In genomic region chr7:45309455-45309854, GRCm38 (mm10) we compare ENCODE assay signal across 9 mouse cellular contexts. TPM values are rescaled to one million over a fixed set of nuclear protein-coding genes. Genes with fewer than 3 reads are reported as not detected.
DNase-seq lines count a peak whose midpoint lies in the region; ATAC-seq lines count a peak whose summit lies in the region.
"Had no signal": no experiment of that assay in that cellular context is flagged by ENCODE, and none has a peak within 500 bp of the region (broad histone marks: within the 10 kb centered on the region; RNA-seq: fewer than 3 reads in every experiment).

No protein-coding gene starts in this region.

- H3K4me3 ChIP-seq in forebrain, embryonic 10.5 days: no peak overlapping the region
- H3K4me3 ChIP-seq in forebrain, embryonic 16.5 days (replicated peaks; ENCODE audit: low read length): no peak overlapping the region
- no peak overlapping the region for H3K4me3 ChIP-seq in stomach, embryonic 16.5 days (replicated peaks; ENCODE audit: low read length)

- intact Hi-C loops in gastrocnemius, postnatal 36 days (cut with DNase I): loop anchor here (5.0 kb wide), 1 partner anchor 78 kb away; no protein-coding TSS in a partner anchor

- ATAC-seq in forebrain, embryonic 16.5 days: no peak
- ATAC-seq in stomach, embryonic 16.5 days (ENCODE audit: insufficient read depth, low FRiP score): no peak

- peak; percentile 71 for DNase-seq in forebrain, embryonic 10.5 days (ENCODE audit: extremely low spot score, low spot score)
- DNase-seq in right cerebral cortex, postnatal 14 days: peak; percentile 61
- no peak for DNase-seq in right cerebral cortex, postnatal 36 days (ENCODE audit: low spot score in 2 of 2)
- DNase-seq in cerebellum, adult 9-10 months: peak; percentile 59
- peak; percentile 46 to 48 for DNase-seq in gastrocnemius, postnatal 36 days
- DNase-seq in lung, postnatal 4 days: peak; percentile 59 to 71

- peaks cover 46% of the 10 kb centered on the region for H3K4me1 ChIP-seq in forebrain, embryonic 10.5 days
- H3K4me1 ChIP-seq in forebrain, embryonic 16.5 days (replicated peaks; ENCODE audit: control insufficient read depth, insufficient read depth, low read length): peaks cover 12% of the 10 kb centered on the region; the same call in 1 of the 2 replicates
- H3K4me1 ChIP-seq in stomach, embryonic 16.5 days (ENCODE audit: control insufficient read depth, insufficient read depth, low read length): peaks cover 18% of the 10 kb centered on the region

- H3K9ac ChIP-seq in forebrain, embryonic 16.5 days (replicated peaks; ENCODE audit: low read depth, low read length): no peak overlapping the region
- H3K9ac ChIP-seq in stomach, embryonic 16.5 days (ENCODE audit: low read length): 0 out of 2 replicates have a peak overlapping the region, but pooled peaks have one; percentile 21

- 12% methylated on average over 9 of the region's 9 CpGs for WGBS in forebrain, embryonic 10.5 days
- 9% methylated on average over 9 of the region's 9 CpGs for WGBS in forebrain, embryonic 16.5 days
- 20% methylated on average over 9 of the region's 9 CpGs for WGBS in stomach, embryonic 16.5 days

- H3K4me2 ChIP-seq in forebrain, embryonic 16.5 days (ENCODE audit: low read length): no peak overlapping the region
- H3K4me2 ChIP-seq in stomach, embryonic 16.5 days (ENCODE audit: low read depth, low read length): no peak overlapping the region

- H3K9me3 ChIP-seq in forebrain, embryonic 10.5 days: no peaks in the 10 kb centered on the region
- no peaks in the 10 kb centered on the region for H3K9me3 ChIP-seq in forebrain, embryonic 16.5 days (ENCODE audit: control insufficient read depth, low read length)
- no peaks in the 10 kb centered on the region for H3K9me3 ChIP-seq in stomach, embryonic 16.5 days (replicated peaks; ENCODE audit: control insufficient read depth, low read length)

- peak overlapping the region; percentile 35; the same call in 1 of the 2 replicates for H3K27ac ChIP-seq in forebrain, embryonic 10.5 days
- H3K27ac ChIP-seq in forebrain, embryonic 16.5 days (ENCODE audit: low read length): no peak overlapping the region
- no peak overlapping the region for H3K27ac ChIP-seq in stomach, embryonic 16.5 days (ENCODE audit: low read length)

- H3K36me3 ChIP-seq in forebrain, embryonic 10.5 days (replicated peaks): no peaks in the 10 kb centered on the region
- H3K36me3 ChIP-seq in forebrain, embryonic 16.5 days (ENCODE audit: control insufficient read depth, insufficient read depth): no peaks in the 10 kb centered on the region
- no peaks in the 10 kb centered on the region for H3K36me3 ChIP-seq in stomach, embryonic 16.5 days (ENCODE audit: control insufficient read depth, insufficient read depth, low read length)

- H3K27me3 ChIP-seq in forebrain, embryonic 10.5 days (ENCODE audit: poor library complexity, severe bottlenecking): peaks cover 11% of the 10 kb centered on the region
- peaks cover 2% of the 10 kb centered on the region; the same call in 1 of the 2 replicates for H3K27me3 ChIP-seq in forebrain, embryonic 16.5 days (replicated peaks; ENCODE audit: control insufficient read depth, insufficient read depth, low read length)
- H3K27me3 ChIP-seq in stomach, embryonic 16.5 days (ENCODE audit: control insufficient read depth, insufficient read depth, low read length): no peaks in the 10 kb centered on the region

RNA-seq across cellular contexts. Expression of gene Trpm4, which starts 24.1 kb away (rescaled TPM):
- polyA plus RNA-seq in forebrain, embryonic 10.5 days (2016; fragmentation: Nextera tagmentation; extraction: Ambion mirVana): 8.3 and 8.9 TPM in 2 replicates
- 8.2 and 10.1 TPM in 2 replicates for polyA plus RNA-seq in forebrain, embryonic 16.5 days (2015; fragmentation: Nextera tagmentation; extraction: Ambion mirVana)
- total RNA-seq in gastrocnemius, postnatal 36 days (2021): 10 to 100 TPM; 20.1 to 20.7 TPM
- polyA plus RNA-seq in stomach, embryonic 16.5 days (2015; fragmentation: Nextera tagmentation; extraction: Ambion mirVana): 30.1 and 32.2 TPM in 2 replicates

RNA-seq across cellular contexts. Expression of gene Hrc, which starts 25.6 kb away (rescaled TPM):
- polyA plus RNA-seq in forebrain, embryonic 10.5 days (2016; fragmentation: Nextera tagmentation; extraction: Ambion mirVana): 0.31 and 0.42 TPM in 2 replicates
- 0.60 TPM in 1 of 2 replicates, not detected in the other for polyA plus RNA-seq in forebrain, embryonic 16.5 days (2015; fragmentation: Nextera tagmentation; extraction: Ambion mirVana)
- total RNA-seq in gastrocnemius, postnatal 36 days (2021): 100 to 1,000 TPM; 818 to 890 TPM
- 1.0 and 3.1 TPM in 2 replicates for polyA plus RNA-seq in stomach, embryonic 16.5 days (2015; fragmentation: Nextera tagmentation; extraction: Ambion mirVana)

RNA-seq across cellular contexts. Expression of gene Slc6a21, which starts 32.1 kb away (rescaled TPM):
- not detected in 2 replicates for polyA plus RNA-seq in forebrain, embryonic 10.5 days (2016; fragmentation: Nextera tagmentation; extraction: Ambion mirVana)
- not detected in 2 replicates for polyA plus RNA-seq in forebrain, embryonic 16.5 days (2015; fragmentation: Nextera tagmentation; extraction: Ambion mirVana)
- total RNA-seq in gastrocnemius, postnatal 36 days (2021): not detected
- not detected in 2 replicates for polyA plus RNA-seq in stomach, embryonic 16.5 days (2015; fragmentation: Nextera tagmentation; extraction: Ambion mirVana)
- polyA plus RNA-seq: large intestine, adult 2 months had no signal

RNA-seq across cellular contexts. Expression of gene Ppfia3, which starts 57.4 kb away (rescaled TPM):
- 6.0 and 8.9 TPM in 2 replicates for polyA plus RNA-seq in forebrain, embryonic 10.5 days (2016; fragmentation: Nextera tagmentation; extraction: Ambion mirVana)
- polyA plus RNA-seq in forebrain, embryonic 16.5 days (2015; fragmentation: Nextera tagmentation; extraction: Ambion mirVana): 16.1 and 19.7 TPM in 2 replicates
- under 1 TPM; 0.07 to 0.08 TPM for total RNA-seq in gastrocnemius, postnatal 36 days (2021)
- 5.5 and 6.3 TPM in 2 replicates for polyA plus RNA-seq in stomach, embryonic 16.5 days (2015; fragmentation: Nextera tagmentation; extraction: Ambion mirVana)

Comparison
In these comparisons a context has a peak if more than half of its experiments do, and no peak if none do; other contexts are left out.
1. DNase-seq: peak in forebrain, embryonic 10.5 days (single experiment), right cerebral cortex, postnatal 14 days (single experiment), cerebellum, adult 9-10 months (single experiment), gastrocnemius, postnatal 36 days (2 of 2) and lung, postnatal 4 days (2 of 2); none in right cerebral cortex, postnatal 36 days (0 of 2).